Mouse (Mus musculus) embryonic facial prominence, embryonic 11.5 days (tissue): ENCODE measurements around the gene Nuak1. TPM values are rescaled to one million over a fixed set of nuclear protein-coding genes. Genes with fewer than 3 reads are reported as not detected.
A peak's percentile ranks its signal among the peaks of the same experiment; 100 is the strongest.

Source experiments
- ATAC-seq: fragments of 200-750 bp; cut with Nextera tagmentation; replicated peaks from 2 replicates; pipeline ENCODE4 v1.8.0; 2017; ENCODE audit warnings: low read depth; ENCODE audit not compliant: insufficient number of reproducible peaks, low FRiP score, low TSS enrichment
- DNase-seq: peaks from one replicate; pipeline ENCODE4 v3.0.0-alpha.2; 2015; ENCODE audit warnings: low spot score
- H3K27ac ChIP-seq: fragments of 300-500 bp; sonication (generic); replicated peaks from 2 replicates; pipeline ENCODE4 v1.5.1; 2014; ENCODE audit warnings: mild to moderate bottlenecking, low read depth, low read length, control low read depth
- H3K27me3 ChIP-seq: fragments of 300-500 bp; sonication (generic); 2 replicates; pipeline ENCODE4 v1.6.1; 2014; ENCODE audit warnings: mild to moderate bottlenecking, low read length, moderate library complexity, mixed read lengths; ENCODE audit not compliant: control insufficient read depth, insufficient read depth
- H3K36me3 ChIP-seq: fragments of 300-500 bp; sonication (generic); replicated peaks from 2 replicates; pipeline ENCODE4 v1.6.1; 2014; ENCODE audit warnings: low read depth, mild to moderate bottlenecking, low read length, moderate library complexity, mixed read lengths; ENCODE audit not compliant: control insufficient read depth, insufficient read depth
- H3K4me1 ChIP-seq: fragments of 300-500 bp; sonication (generic); 2 replicates; pipeline ENCODE4 v1.6.1; 2014; ENCODE audit warnings: low read length, mixed read lengths; ENCODE audit not compliant: control insufficient read depth, insufficient read depth
- H3K4me2 ChIP-seq: fragments of 300-500 bp; sonication (generic); 2 replicates; pipeline ENCODE4 v1.6.1; 2014; ENCODE audit warnings: low read depth, mild to moderate bottlenecking, control low read depth, low read length, moderate library complexity
- H3K4me3 ChIP-seq: fragments of 300-500 bp; sonication (generic); 2 replicates; pipeline ENCODE4 v1.5.1; 2014; ENCODE audit warnings: low read depth, low read length, control low read depth
- H3K9ac ChIP-seq: fragments of 300-500 bp; sonication (generic); replicated peaks from 2 replicates; pipeline ENCODE4 v1.6.1; 2014; ENCODE audit warnings: mild to moderate bottlenecking, control low read depth, low read length
- H3K9me3 ChIP-seq: fragments of 300-500 bp; sonication (generic); replicated peaks from 2 replicates; pipeline ENCODE4 v1.6.1; 2016; ENCODE audit warnings: mild to moderate bottlenecking, low read length, inconsistent platforms, mixed read lengths; ENCODE audit not compliant: control insufficient read depth
- WGBS: fragments of 180-500 bp; shearing (Covaris S2); extraction: QIAGEN DNeasy Blood & Tissue Kit; methylation state at CpG from one replicate; pipeline ENCODE4 v1.1.7; 2014; 5-methylcytosine and 5-hydroxymethylcytosine counted together
- polyA plus RNA-seq: library from polyadenylated mRNA; unstranded; fragments of >200 nt; fragmentation: Nextera tagmentation; extraction: Ambion mirVana; gene quantifications from 2 replicates; pipeline ENCODE4 v1.2.1, GENCODE M21; 2014

The Nuak1 gene
- polyA plus RNA-seq, 1 experiment from 2014 or later: 4.6 TPM

DNA sequence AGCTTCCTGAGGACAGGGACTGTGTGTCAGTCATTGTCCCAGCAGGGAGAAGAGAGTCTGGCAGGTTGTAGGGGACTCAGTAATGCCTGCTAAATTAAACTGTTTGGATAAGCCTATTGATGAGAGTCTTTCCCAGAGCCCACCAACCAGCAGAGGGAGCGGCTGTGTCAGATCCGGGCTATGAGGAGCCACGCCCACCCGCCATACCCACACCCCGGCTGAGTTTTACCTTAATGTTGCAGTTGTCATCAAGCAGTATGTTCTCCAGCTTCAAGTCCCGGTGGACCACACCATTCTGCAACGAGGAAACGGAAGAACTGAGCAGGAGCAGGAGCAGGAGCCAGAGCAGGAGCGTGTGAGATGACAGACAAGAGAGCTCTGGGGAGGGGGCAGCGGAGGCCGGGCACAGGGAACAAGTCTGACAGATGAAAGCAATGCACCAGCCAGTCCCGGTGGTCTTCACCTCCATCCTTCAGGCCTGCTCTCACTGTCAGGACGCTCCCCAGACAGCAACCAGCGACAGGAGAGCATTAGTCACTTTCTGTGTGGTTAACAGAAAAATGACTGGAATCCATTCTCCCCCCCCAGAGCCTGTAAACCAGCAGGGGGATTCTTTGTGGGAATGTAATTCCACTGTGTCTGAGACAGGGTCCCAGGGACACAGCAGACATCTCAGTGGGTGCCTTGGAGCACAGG is 48.2 kb downstream of the Nuak1 start:
- peaks cover 3% of the 10 kb centered on the region for H3K4me1 ChIP-seq

GRCm38 (mm10) chr10:84389707-84390106 is 50.7 kb downstream of the Nuak1 start:
- Histone ChIP-seq H3K36me3 (no peaks in the 10 kb centered on the region), H3K4me1 (peaks cover 3% of the 10 kb centered on the region)
- 73% methylated on average over 5 of the region's 5 CpGs for WGBS

More for the DNA sequence above, 48.2 kb downstream of the Nuak1 start:
- 21% methylated on average over 14 of the region's 14 CpGs for WGBS
- no peak overlapping the region for H3K4me3 ChIP-seq
- ATAC-seq: no peak
- H3K36me3 ChIP-seq: no peaks in the 10 kb centered on the region
- peak; percentile 53 for DNase-seq
- no peak overlapping the region for H3K4me2 ChIP-seq
- H3K9ac ChIP-seq: 0 out of 2 replicates have a peak overlapping the region, but pooled peaks have one; percentile 7
- no peaks in the 10 kb centered on the region for H3K9me3 ChIP-seq
- H3K27me3 ChIP-seq: no peaks in the 10 kb centered on the region
- H3K27ac ChIP-seq: no peak overlapping the region

DNA sequence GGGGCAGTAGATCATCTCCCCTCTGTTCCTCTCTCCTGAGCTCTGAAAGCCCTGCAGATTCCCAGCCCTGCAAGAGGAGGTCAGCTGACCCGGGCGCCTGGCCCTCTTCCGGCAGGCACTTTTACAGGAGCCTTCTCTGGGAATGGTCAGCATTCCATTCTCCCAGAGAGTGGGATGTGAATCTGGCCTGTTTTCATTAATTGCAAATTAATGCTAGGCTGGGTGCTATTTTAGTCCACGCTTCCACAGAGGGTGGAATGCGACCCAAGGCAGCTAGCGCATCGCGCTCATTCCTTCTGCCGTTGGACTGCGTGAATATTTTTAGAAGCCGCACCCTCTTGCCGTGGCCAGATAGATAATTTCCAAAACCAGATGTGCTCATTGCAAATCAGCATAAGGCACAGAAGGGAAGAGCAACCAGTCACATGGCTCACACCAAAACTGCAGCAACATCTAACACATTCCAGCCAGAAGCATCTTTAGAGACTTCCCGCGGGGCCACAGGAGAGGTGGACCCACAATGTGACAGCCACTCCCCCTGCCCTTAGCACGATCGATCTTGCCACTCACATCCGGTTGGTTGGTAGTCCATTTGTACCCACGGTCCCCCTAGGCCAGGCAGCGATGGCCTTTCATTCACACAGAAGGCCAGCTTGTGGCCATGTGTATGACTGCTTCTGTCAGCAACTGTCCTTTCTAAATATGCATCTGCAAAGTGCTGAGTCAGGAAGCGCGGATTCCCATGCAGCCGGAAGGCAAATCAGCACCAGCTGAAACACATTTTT is 51.8 kb downstream of the Nuak1 start:
- Histone ChIP-seq H3K27me3 (no peaks in the 10 kb centered on the region), H3K27ac (no peak overlapping the region), H3K4me3 (no peak overlapping the region), H3K4me1 (peaks cover 3% of the 10 kb centered on the region), H3K9ac (no peak overlapping the region), H3K4me2 (0 out of 2 replicates have a peak overlapping the region, but pooled peaks have one; percentile 2), H3K9me3 (no peaks in the 10 kb centered on the region), H3K36me3 (no peaks in the 10 kb centered on the region)
- peak; percentile 42 for DNase-seq
- 36% methylated on average over 22 of the region's 22 CpGs for WGBS
- no peak for ATAC-seq

More at GRCm38 (mm10) chr10:84389707-84390106, 50.7 kb downstream of the Nuak1 start:
- no peak overlapping the region for H3K4me3 ChIP-seq
- no peak overlapping the region for H3K4me2 ChIP-seq
- H3K9me3 ChIP-seq: no peaks in the 10 kb centered on the region
- H3K9ac ChIP-seq: no peak overlapping the region
- H3K27ac ChIP-seq: no peak overlapping the region
- no peak for ATAC-seq
- H3K27me3 ChIP-seq: no peaks in the 10 kb centered on the region
- no peak for DNase-seq

GRCm38 (mm10) chr10:84387338-84387737 is 53.1 kb downstream of the Nuak1 start:
- H3K9ac ChIP-seq: no peak overlapping the region
- no peak for DNase-seq
- H3K9me3 ChIP-seq: no peaks in the 10 kb centered on the region
- no peaks in the 10 kb centered on the region for H3K36me3 ChIP-seq
- WGBS: 40% methylated on average over 4 of the region's 4 CpGs
- no peak overlapping the region for H3K4me3 ChIP-seq
- peaks cover under 1% of the 10 kb centered on the region for H3K4me1 ChIP-seq
- no peak for ATAC-seq
- H3K27me3 ChIP-seq: no peaks in the 10 kb centered on the region
- H3K4me2 ChIP-seq: no peak overlapping the region
- H3K27ac ChIP-seq: no peak overlapping the region

- Histone ChIP-seq H3K9me3 (no peaks in the 10 kb centered on the region), H3K27ac (no peak overlapping the region), H3K4me3 (no peak overlapping the region), H3K4me2 (no peak overlapping the region), H3K36me3 (no peaks in the 10 kb centered on the region), H3K27me3 (no peaks in the 10 kb centered on the region), H3K9ac (no peak overlapping the region), H3K4me1 (no peaks in the 10 kb centered on the region; the same call in 1 of the 2 replicates)
- ATAC-seq: no peak
- 68% methylated on average over 13 of the region's 13 CpGs for whole genome bisulfite sequencing
- DNase-seq: no peak
These were observed 53.7 kb downstream of the Nuak1 start for GRCm38 (mm10) chr10:84386625-84387242.

- no peak overlapping the region for H3K9ac ChIP-seq
- ATAC-seq: no peak
- no peak for DNase-seq
- H3K4me2 ChIP-seq: no peak overlapping the region
- H3K36me3 ChIP-seq: no peaks in the 10 kb centered on the region
- H3K4me1 ChIP-seq: no peaks in the 10 kb centered on the region; the same call in 1 of the 2 replicates
- H3K27me3 ChIP-seq: no peaks in the 10 kb centered on the region
- H3K9me3 ChIP-seq: no peaks in the 10 kb centered on the region
- no peak overlapping the region for H3K27ac ChIP-seq
- no peak overlapping the region for H3K4me3 ChIP-seq
- 75% methylated on average over 3 of the region's 3 CpGs for WGBS
These were observed 54.2 kb downstream of the Nuak1 start for GRCm38 (mm10) chr10:84386214-84386613.

DNA sequence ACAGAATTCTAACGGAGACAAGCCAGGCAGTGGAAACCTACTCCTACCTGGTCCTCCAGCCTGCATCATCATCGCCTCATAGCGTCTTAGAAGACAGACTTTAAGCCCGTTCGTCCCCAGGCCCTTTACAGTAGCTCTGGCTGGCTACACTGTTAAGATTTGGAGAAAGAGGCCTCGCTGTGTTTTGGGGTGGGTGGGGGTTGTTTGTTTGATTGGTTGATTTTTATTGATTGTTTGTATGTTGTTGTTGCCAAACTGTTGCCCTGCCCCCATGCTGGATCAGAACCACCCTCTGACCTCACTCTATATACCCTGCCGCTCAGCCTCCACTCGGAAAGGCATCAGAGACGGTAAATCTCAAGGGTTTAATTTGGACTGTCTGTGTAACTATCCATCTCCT is 55.6 kb downstream of the Nuak1 start:
- Histone ChIP-seq H3K9ac (no peak overlapping the region), H3K4me1 (no peaks in the 10 kb centered on the region; the same call in 1 of the 2 replicates), H3K9me3 (no peaks in the 10 kb centered on the region), H3K4me3 (no peak overlapping the region), H3K4me2 (no peak overlapping the region), H3K36me3 (no peaks in the 10 kb centered on the region), H3K27me3 (no peaks in the 10 kb centered on the region), H3K27ac (no peak overlapping the region)
- no peak for DNase-seq
- WGBS: 67% methylated on average over 9 of the region's 9 CpGs
- no peak for ATAC-seq
